Mouse (Mus musculus) lung, embryonic 15.5 days (tissue): ENCODE results near the gene Agl. TPM values are rescaled to one million over a fixed set of nuclear protein-coding genes. Genes with fewer than 3 reads are reported as not detected.

ENCODE experiments used
- ATAC-seq: fragments of 200-750 bp; cut with Nextera tagmentation; 2 replicates; pipeline ENCODE4 v1.8.0; 2017; ENCODE audit warnings: moderate number of reproducible peaks, borderline replicate concordance; ENCODE audit not compliant: low FRiP score, low TSS enrichment; ENCODE audit errors: extremely low read depth
- H3K27ac ChIP-seq: fragments of 300-500 bp; sonication (generic); 2 replicates; pipeline ENCODE4 v1.5.1; 2015; ENCODE audit warnings: moderate library complexity, mild to moderate bottlenecking, inconsistent platforms
- H3K27me3 ChIP-seq: fragments of 300-500 bp; sonication (generic); 2 replicates; pipeline ENCODE4 v1.6.1; 2015; ENCODE audit warnings: inconsistent platforms
- H3K36me3 ChIP-seq: fragments of 300-500 bp; sonication (generic); 2 replicates; pipeline ENCODE4 v1.6.1; 2015; ENCODE audit warnings: inconsistent platforms
- H3K4me1 ChIP-seq: fragments of 300-500 bp; sonication (generic); 2 replicates; pipeline ENCODE4 v1.6.1; 2015; ENCODE audit warnings: inconsistent platforms
- H3K4me2 ChIP-seq: fragments of 300-500 bp; sonication (generic); 2 replicates; pipeline ENCODE4 v1.6.1; 2015; ENCODE audit warnings: inconsistent platforms, mild to moderate bottlenecking, moderate library complexity
- H3K4me3 ChIP-seq: fragments of 300-500 bp; sonication (generic); 2 replicates; pipeline ENCODE4 v1.5.1; 2015; ENCODE audit warnings: mild to moderate bottlenecking, inconsistent platforms
- H3K9ac ChIP-seq: fragments of 300-500 bp; sonication (generic); 2 replicates; pipeline ENCODE4 v1.6.1; 2015; ENCODE audit warnings: inconsistent platforms
- H3K9me3 ChIP-seq: fragments of 300-500 bp; sonication (generic); 2 replicates; pipeline ENCODE4 v1.6.1; 2016; ENCODE audit warnings: inconsistent platforms
- WGBS: fragments of 180-500 bp; shearing (Covaris S2); methylation state at CpG from one replicate; pipeline ENCODE4 v1.1.7; 2015; 5-methylcytosine and 5-hydroxymethylcytosine counted together
- polyA plus RNA-seq: library from polyadenylated mRNA; unstranded; fragments of >200 nt; fragmentation: Nextera tagmentation; extraction: Ambion mirVana; gene quantifications from 2 replicates; pipeline ENCODE4 v1.2.1, GENCODE M21; 2015

Agl gene
- polyA plus RNA-seq, 1 experiment from 2014 or later: 17.7 TPM

DNA sequence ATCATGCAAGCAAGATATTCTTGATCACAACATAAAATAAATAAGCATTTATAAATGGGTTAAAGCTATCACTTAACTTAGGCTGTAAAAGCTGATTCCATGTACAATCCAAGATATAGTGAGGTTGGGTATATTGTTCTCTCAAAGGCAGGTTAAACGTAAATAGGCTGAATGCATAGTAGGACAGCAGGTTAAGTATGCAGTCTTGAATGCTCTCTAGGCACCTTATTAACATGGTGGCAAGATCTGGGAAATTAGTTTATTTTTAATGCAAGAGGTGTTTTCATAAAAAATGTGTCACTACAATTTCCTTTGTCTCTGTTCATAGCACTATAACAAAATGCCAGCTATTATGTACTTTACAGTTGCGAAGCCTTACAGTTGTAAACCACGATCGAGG lies 27.4 kb upstream of the Agl start:
- H3K9ac ChIP-seq: no peak overlapping the region
- no peaks in the 10 kb centered on the region for H3K9me3 ChIP-seq
- H3K4me2 ChIP-seq: peak overlapping the region; percentile 69
- H3K4me1 ChIP-seq: no peaks in the 10 kb centered on the region
- no peak overlapping the region for H3K27ac ChIP-seq
- H3K4me3 ChIP-seq: peak overlapping the region; percentile 39; the same call in 1 of the 2 replicates
- H3K36me3 ChIP-seq: no peaks in the 10 kb centered on the region
- H3K27me3 ChIP-seq: no peaks in the 10 kb centered on the region
- 58% methylated on average over 4 of the region's 4 CpGs for WGBS
- no peak for ATAC-seq

DNA sequence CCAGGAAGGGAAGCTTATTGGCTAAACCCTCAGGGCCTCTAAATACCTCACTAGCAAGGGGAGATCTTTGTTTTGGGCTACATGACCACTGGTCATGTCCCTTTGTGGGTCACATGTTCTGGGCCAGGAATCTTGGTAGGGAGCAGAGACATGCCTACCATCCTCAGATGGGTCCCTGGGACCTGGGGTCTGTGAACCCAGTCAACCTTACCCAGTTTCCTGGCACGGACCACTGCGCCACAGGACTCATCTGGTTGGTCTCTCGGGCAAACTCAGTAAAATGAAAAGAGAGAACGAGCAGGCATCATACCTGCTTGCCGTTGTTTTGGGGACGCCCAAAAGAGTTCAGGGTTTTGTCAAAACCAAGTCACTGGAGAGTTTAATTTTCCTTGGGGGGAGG lies 26.3 kb upstream of the Agl start:
- Histone ChIP-seq H3K4me2 (no peak overlapping the region), H3K9ac (no peak overlapping the region), H3K27ac (no peak overlapping the region), H3K27me3 (no peaks in the 10 kb centered on the region), H3K4me3 (no peak overlapping the region), H3K9me3 (no peaks in the 10 kb centered on the region), H3K36me3 (no peaks in the 10 kb centered on the region), H3K4me1 (no peaks in the 10 kb centered on the region)
- 89% methylated on average over 6 of the region's 6 CpGs for WGBS
- no peak for ATAC-seq

DNA sequence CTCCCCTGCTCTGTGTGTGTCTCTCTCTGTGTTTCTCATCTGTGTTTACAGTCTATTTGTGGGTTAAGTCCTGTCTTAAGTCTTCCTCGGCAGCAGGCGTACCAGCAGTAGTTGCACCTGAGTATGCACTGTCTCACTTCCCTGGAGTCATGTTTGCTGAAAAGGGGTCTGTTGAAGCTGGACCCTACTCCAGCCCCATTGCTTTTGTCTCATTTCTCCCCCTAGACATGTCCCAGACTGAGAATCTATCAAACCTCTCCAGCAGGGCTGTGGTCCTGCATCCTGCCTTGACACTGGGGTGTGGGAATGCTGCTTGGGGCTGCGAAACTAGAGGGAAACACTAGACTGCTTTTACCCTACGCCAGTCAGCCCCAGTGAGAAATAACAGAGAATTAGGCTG lies 25.5 kb upstream of the Agl start:
- no peaks in the 10 kb centered on the region for H3K27me3 ChIP-seq
- H3K4me3 ChIP-seq: no peak overlapping the region
- H3K4me1 ChIP-seq: no peaks in the 10 kb centered on the region
- no peaks in the 10 kb centered on the region for H3K36me3 ChIP-seq
- ATAC-seq: no peak
- H3K4me2 ChIP-seq: no peak overlapping the region
- no peak overlapping the region for H3K9ac ChIP-seq
- WGBS: 67% methylated on average over 4 of the region's 4 CpGs
- no peak overlapping the region for H3K27ac ChIP-seq
- H3K9me3 ChIP-seq: no peaks in the 10 kb centered on the region

DNA sequence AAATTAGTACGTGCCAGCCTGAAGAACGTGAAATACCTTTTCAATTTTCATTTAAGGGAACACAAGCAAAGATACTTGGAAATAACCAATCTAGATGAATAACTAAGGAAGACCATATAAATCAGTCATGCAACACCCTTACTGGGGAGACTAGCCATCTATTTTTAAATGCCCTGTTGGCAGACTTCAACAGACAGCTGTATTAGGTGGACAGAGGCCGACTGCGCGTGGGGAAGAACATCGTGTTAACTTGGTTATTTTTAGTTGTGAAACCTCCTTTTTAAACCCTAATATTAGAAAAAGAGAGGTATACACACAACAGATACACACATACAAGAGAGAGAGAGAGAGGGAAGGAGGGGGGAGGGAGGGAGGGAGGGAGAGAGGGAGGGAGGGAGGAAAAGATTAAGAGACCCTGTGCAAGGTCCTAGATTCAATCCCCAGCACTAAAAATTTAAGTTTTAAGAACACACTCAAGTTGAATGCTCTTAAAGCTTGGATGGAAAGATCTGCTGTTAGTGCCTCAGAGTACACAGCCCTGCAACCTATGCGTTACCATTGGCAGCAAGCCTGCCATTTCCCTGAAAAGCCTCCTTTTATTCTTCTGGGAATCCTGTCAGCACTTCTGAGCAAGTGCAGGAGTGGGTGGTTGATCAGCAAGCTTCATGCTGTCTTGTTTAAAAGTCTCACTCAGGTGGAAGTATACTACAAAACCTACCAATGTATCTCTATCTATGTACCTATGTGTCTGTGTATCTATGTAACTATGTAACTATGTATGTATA lies 24.8 kb upstream of the Agl start:
- Histone ChIP-seq H3K4me2 (no peak overlapping the region), H3K9ac (no peak overlapping the region), H3K36me3 (no peaks in the 10 kb centered on the region), H3K4me1 (no peaks in the 10 kb centered on the region), H3K27me3 (no peaks in the 10 kb centered on the region), H3K9me3 (no peaks in the 10 kb centered on the region), H3K4me3 (no peak overlapping the region), H3K27ac (no peak overlapping the region)
- no peak for ATAC-seq
- 66% methylated on average over 7 of the region's 7 CpGs for WGBS

DNA sequence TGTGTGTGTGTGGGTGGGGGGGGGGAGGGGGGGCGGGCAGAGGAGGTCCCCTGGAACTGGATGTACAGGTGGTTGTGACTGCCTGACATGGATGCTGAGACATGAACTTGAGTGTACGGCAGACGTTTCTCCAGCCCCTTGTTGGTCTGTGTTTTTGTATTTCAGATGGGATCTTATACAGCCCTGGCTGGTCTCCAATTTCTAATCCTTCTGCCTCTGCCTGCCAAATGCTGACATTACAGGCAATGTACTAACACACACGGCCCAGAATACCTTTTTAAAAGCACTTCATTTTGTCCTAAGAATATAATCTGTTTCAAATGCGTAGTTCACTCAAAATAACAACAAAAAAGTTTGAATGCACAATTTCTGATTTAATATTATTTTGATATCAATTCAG lies 23.4 kb upstream of the Agl start:
- Histone ChIP-seq H3K4me1 (no peaks in the 10 kb centered on the region), H3K9ac (no peak overlapping the region), H3K27ac (no peak overlapping the region), H3K27me3 (no peaks in the 10 kb centered on the region), H3K9me3 (no peaks in the 10 kb centered on the region), H3K36me3 (no peaks in the 10 kb centered on the region), H3K4me2 (no peak overlapping the region), H3K4me3 (no peak overlapping the region)
- ATAC-seq: no peak
- WGBS: 54% methylated on average over 5 of the region's 5 CpGs

DNA sequence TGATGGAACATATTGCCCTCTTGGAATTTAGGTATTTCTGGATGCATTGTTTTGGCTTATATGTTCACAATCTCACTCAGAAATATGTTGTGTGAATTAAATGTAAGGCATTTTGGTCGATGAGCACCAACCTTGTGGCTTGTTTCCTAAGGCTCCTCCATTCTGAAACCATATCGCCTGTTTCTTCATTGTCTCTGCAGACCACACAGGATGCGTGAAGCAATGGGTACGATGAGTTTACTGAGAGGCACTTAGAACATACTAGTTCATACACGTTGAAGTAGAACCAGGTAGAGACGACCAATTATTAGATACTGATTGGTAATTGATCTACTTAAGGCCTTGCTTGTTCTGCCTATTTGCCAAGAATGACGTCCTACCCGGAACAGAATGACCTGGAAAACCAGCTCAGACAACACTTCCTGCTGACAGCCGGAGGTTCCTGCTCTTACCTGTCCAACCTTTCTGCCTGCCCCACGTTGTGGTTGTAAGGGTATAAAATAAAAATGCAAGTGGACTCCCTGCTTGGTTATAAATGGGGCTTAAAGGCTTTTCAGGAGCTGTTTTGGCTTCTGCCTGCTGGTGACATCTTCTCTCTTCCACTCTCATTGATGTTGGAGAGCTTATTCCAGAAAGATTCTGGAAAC lies 21.4 kb upstream of the Agl start:
- no peaks in the 10 kb centered on the region for H3K9me3 ChIP-seq
- WGBS: 76% methylated on average over 10 of the region's 10 CpGs
- H3K27me3 ChIP-seq: no peaks in the 10 kb centered on the region
- no peak overlapping the region for H3K4me3 ChIP-seq
- H3K9ac ChIP-seq: no peak overlapping the region
- no peak for ATAC-seq
- no peak overlapping the region for H3K27ac ChIP-seq
- no peaks in the 10 kb centered on the region for H3K36me3 ChIP-seq
- H3K4me2 ChIP-seq: no peak overlapping the region
- no peaks in the 10 kb centered on the region for H3K4me1 ChIP-seq

DNA sequence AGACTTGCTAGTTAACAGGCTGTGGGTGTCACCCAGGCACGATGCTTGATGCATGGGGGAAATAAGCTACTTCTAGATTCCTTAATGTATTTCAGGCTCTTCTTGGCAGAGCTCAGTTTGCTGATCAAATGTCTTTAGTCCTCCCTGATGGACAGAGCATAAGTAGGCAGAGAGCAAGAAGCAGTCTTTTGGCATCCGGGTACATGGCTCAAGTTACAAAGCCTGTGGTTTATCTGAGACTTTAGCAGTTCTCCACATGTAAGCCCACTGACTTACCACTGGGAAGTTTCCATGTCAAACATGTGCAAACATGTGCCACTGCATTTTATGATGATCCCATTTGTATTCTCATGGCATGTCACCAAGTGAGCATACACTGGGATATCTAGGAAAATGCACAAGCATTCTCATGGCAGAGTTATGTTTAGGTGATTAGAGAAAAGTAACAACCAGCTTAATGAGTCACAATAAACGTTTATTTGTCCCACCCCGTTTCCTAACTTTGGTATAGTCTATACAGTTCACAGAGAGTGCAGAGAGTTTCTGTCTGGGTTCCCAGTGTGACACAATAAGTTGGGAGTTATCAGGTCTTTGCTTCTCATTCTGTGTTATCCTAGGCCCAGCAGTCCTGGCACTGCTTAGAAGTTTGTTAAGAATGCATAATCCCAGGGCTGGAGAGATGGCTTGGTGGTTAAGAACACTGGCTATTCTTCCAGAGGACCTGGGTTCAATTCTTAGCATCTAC lies 18.7 kb upstream of the Agl start:
- no peaks in the 10 kb centered on the region for H3K4me1 ChIP-seq
- WGBS: 57% methylated on average over 4 of the region's 4 CpGs
- no peak for ATAC-seq

DNA sequence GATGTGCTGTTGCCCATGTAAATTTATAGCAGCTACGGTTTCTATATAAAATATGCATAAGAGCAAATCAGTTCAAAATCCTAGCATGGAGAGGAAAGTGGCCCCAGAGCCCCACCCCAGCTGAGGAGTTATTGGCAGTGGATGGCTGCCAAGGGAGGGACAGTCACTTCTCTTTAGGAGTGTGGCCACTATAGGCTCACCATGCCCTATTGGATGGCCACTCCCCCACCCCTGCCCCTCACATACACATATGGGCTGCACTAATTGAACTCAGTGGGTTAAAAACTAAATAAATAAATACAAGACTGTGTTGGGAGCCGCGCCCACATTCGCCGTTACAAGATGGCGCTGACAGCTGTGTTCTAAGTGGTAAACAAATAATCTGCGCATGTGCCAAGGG lies 9.3 kb upstream of the Agl start:
- ATAC-seq: no peak; the same call in 1 of the 2 replicates
- H3K36me3 ChIP-seq: no peaks in the 10 kb centered on the region
- no peak overlapping the region for H3K4me2 ChIP-seq
- H3K9ac ChIP-seq: no peak overlapping the region
- H3K27ac ChIP-seq: no peak overlapping the region
- H3K27me3 ChIP-seq: no peaks in the 10 kb centered on the region
- H3K4me1 ChIP-seq: no peaks in the 10 kb centered on the region
- H3K4me3 ChIP-seq: no peak overlapping the region
- WGBS: 68% methylated on average over 7 of the region's 7 CpGs
- H3K9me3 ChIP-seq: no peaks in the 10 kb centered on the region

More for the DNA sequence above, 18.7 kb upstream of the Agl start:
- Histone ChIP-seq H3K27me3 (no peaks in the 10 kb centered on the region), H3K9ac (no peak overlapping the region), H3K27ac (no peak overlapping the region), H3K36me3 (no peaks in the 10 kb centered on the region), H3K9me3 (no peaks in the 10 kb centered on the region), H3K4me2 (no peak overlapping the region), H3K4me3 (no peak overlapping the region)

DNA sequence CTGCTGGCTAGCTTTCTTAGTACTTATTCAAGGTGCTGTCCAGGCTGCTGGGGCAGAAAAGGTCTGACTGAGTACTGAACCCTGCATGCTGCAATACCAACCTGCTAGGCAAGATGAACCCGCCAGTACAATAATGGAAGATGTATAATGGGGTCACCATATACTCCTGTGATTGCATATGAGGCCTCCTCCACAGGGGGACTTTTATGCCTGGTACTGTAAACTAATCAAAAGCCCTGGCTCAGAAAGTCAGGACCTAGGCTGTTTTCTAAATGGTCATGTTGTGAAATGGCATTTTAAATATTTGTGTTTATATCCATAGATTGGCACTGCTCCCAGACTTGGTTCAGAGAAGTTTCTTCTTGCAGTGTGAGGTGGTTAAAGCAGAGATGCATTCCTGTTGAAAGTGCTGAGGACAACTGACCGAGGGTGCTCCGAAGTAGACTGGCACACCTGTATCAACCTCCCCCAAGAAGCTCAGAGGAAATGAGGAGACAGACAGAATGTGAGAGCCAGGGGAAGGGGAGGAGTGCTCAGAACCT lies 8.8 kb upstream of the Agl start:
- ATAC-seq: no peak; the same call in 1 of the 2 replicates
- no peaks in the 10 kb centered on the region for H3K4me1 ChIP-seq
- H3K27me3 ChIP-seq: no peaks in the 10 kb centered on the region
- WGBS: 61% methylated on average over 3 of the region's 3 CpGs
- H3K36me3 ChIP-seq: no peaks in the 10 kb centered on the region
- no peak overlapping the region for H3K4me2 ChIP-seq
- H3K9ac ChIP-seq: no peak overlapping the region
- H3K27ac ChIP-seq: no peak overlapping the region
- no peaks in the 10 kb centered on the region for H3K9me3 ChIP-seq
- H3K4me3 ChIP-seq: no peak overlapping the region

DNA sequence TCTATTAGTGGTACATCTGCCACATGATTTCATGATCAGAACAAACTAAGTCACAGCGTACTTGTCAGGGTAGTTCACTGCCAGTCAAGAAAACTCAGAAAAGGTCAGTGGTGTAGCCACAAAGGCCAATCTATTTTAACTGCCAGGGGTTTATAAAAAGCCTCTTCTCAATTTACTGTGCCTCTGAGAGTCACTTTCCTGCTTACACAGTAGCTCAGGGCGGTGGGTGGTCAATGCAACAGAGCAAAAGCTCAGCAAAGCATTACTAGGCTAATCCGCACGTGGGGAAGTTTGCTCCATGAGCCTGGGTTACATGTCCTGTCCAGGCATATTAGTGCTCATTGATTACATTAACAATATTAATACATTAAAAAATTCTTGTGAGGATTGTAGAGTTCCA lies 8.0 kb upstream of the Agl start:
- H3K27me3 ChIP-seq: no peaks in the 10 kb centered on the region
- no peak overlapping the region for H3K9ac ChIP-seq
- H3K4me1 ChIP-seq: no peaks in the 10 kb centered on the region
- 79% methylated on average over 4 of the region's 4 CpGs for WGBS
- H3K27ac ChIP-seq: no peak overlapping the region
- H3K9me3 ChIP-seq: no peaks in the 10 kb centered on the region
- H3K4me3 ChIP-seq: no peak overlapping the region
- no peaks in the 10 kb centered on the region for H3K36me3 ChIP-seq
- no peak overlapping the region for H3K4me2 ChIP-seq
- ATAC-seq: no peak

DNA sequence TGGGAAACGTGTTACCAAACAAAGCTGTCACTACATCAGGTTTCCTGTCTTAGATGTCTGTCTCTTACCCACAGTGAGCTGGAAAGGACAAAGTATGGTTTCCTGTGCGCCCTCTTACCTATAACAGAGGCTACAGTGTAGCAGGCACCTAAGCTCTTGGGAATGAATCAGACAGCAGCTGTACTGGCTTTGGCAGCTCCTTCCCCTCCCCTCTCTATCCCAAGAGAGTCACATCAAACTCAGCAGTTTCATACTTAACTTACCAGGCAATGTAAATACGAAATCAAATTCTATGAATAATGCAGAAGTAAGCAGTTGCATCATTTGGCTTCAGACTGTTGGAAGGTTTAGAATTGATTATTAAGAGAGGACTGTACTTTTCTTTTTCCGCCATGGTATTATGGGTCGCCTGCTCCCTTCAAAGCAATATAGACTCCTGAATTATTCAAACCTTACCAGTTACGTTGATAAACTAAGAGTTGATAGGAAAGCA lies 7.4 kb upstream of the Agl start:
- no peaks in the 10 kb centered on the region for H3K36me3 ChIP-seq
- no peak overlapping the region for H3K27ac ChIP-seq
- H3K9ac ChIP-seq: no peak overlapping the region
- H3K27me3 ChIP-seq: no peaks in the 10 kb centered on the region
- H3K4me1 ChIP-seq: no peaks in the 10 kb centered on the region
- no peak overlapping the region for H3K4me3 ChIP-seq
- 77% methylated on average over 6 of the region's 6 CpGs for WGBS
- no peak for ATAC-seq
- no peak overlapping the region for H3K4me2 ChIP-seq
- no peaks in the 10 kb centered on the region for H3K9me3 ChIP-seq

DNA sequence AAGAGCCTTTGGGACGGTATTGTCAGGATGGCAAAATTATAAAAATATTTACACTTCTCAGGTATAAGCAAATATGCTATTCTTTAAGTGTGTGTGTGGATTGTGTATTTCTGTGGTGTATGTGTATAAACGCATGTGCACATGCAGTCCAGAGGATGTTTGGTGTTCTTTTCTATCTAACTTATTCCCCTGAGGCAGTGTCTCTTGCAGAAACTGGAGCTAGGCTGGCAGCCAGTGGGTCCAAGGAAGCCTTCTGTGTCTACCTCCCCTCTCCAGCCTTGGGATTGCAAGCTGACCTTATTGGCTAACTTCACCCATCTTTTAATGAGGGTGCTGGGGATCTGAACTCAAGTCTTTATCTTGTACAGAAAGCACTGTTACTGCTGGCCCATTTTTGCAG lies 5.0 kb upstream of the Agl start:
- WGBS: 71% methylated on average over 2 of the region's 2 CpGs
- Histone ChIP-seq H3K4me1 (0 out of 2 replicates have a peak, but pooled peaks cover 3% of the 10 kb centered on the region), H3K4me2 (no peak overlapping the region), H3K36me3 (no peaks in the 10 kb centered on the region), H3K27me3 (no peaks in the 10 kb centered on the region), H3K9me3 (no peaks in the 10 kb centered on the region), H3K27ac (no peak overlapping the region), H3K9ac (no peak overlapping the region), H3K4me3 (no peak overlapping the region)
- ATAC-seq: no peak
